Mouse (Mus musculus) thymus, postnatal 36 days (tissue): ENCODE results near the gene Slc39a3.
"Not testable (repeated sequence)": the region's sequence is repeated elsewhere in the genome, so short reads cannot be mapped to it uniquely, and the experiment has no call there.

Experiments
- DNase-seq, 2 experiments: peaks; one replicate each; pipeline ENCODE4 v3.0.0; 2022; ENCODE audit warnings: mixed read lengths in 2 of 2

Gene Slc39a3

GRCm38 (mm10) chr10:81006005-81006677, 31.1 kb downstream of the Slc39a3 start:
- no peak for DNase-seq

GRCm38 (mm10) chr10:81001161-81001560, 36.1 kb downstream of the Slc39a3 start:
- DNase-seq = no peak

- DNase-seq = no peak
These were observed 36.8 kb downstream of the Slc39a3 start for GRCm38 (mm10) chr10:81000197-81001062.

- DNase-seq = peak; percentile 83 to 86
These were observed 37.6 kb downstream of the Slc39a3 start for GRCm38 (mm10) chr10:80999362-81000196.

GRCm38 (mm10) chr10:80998778-80999177, 38.4 kb downstream of the Slc39a3 start:
- peak; percentile 67 to 69 for DNase-seq

GRCm38 (mm10) chr10:80998021-80998420, 39.2 kb downstream of the Slc39a3 start:
- no peak for DNase-seq

GRCm38 (mm10) chr10:80997332-80997731, 39.9 kb downstream of the Slc39a3 start:
- no peak for DNase-seq

- DNase-seq = no peak
These were observed 40.7 kb downstream of the Slc39a3 start for GRCm38 (mm10) chr10:80996501-80996900.

GRCm38 (mm10) chr10:80995091-80995632, 42.1 kb downstream of the Slc39a3 start:
- DNase-seq = peak; percentile 68 to 74

- no peak for DNase-seq
These were observed 42.6 kb downstream of the Slc39a3 start for GRCm38 (mm10) chr10:80994621-80995020.

GRCm38 (mm10) chr10:80993276-80993675, 44.0 kb downstream of the Slc39a3 start:
- DNase-seq = no peak

GRCm38 (mm10) chr10:80991945-80992344, 45.3 kb downstream of the Slc39a3 start:
- DNase-seq = no peak

GRCm38 (mm10) chr10:80991007-80991406, 46.2 kb downstream of the Slc39a3 start:
- DNase-seq = no peak

GRCm38 (mm10) chr10:80990406-80990805, 46.8 kb downstream of the Slc39a3 start:
- DNase-seq = peak; percentile 47 to 69

- not testable (repeated sequence) for DNase-seq
These were observed 47.4 kb downstream of the Slc39a3 start for GRCm38 (mm10) chr10:80989854-80990253.

- DNase-seq = no peak
These were observed 47.8 kb downstream of the Slc39a3 start for GRCm38 (mm10) chr10:80989446-80989845.

- DNase-seq = peak; percentile 70 to 74
These were observed 49.4 kb downstream of the Slc39a3 start for GRCm38 (mm10) chr10:80987709-80988441.

GRCm38 (mm10) chr10:80986754-80987153, 50.5 kb downstream of the Slc39a3 start:
- no peak for DNase-seq

- peak in 1 of 2 experiments; percentile 39 for DNase-seq
These were observed 51.1 kb downstream of the Slc39a3 start for GRCm38 (mm10) chr10:80985970-80986701.

- peak; percentile 49 to 63 for DNase-seq
These were observed 51.8 kb downstream of the Slc39a3 start for GRCm38 (mm10) chr10:80985241-80985969.
